Mouse (Mus musculus) limb, embryonic 10.5 days (tissue): ENCODE data around the gene H2-T22. TPM values are rescaled to one million over a fixed set of nuclear protein-coding genes. Genes with fewer than 3 reads are reported as not detected.

Source experiments
- DNase-seq: peaks from one replicate; pipeline ENCODE4 v3.0.0-alpha.2; 2017; ENCODE audit warnings: low spot score
- H3K27ac ChIP-seq: fragments of 300-500 bp; sonication (generic); 2 replicates; pipeline ENCODE4 v1.5.1; 2016; ENCODE audit warnings: mild to moderate bottlenecking
- H3K27me3 ChIP-seq: fragments of 300-500 bp; sonication (generic); 2 replicates; pipeline ENCODE4 v1.6.1; 2016; ENCODE audit warnings: low read depth, mild to moderate bottlenecking; ENCODE audit not compliant: poor library complexity, severe bottlenecking
- H3K36me3 ChIP-seq: fragments of 300-500 bp; sonication (generic); 2 replicates; pipeline ENCODE4 v1.6.1; 2016; ENCODE audit warnings: mild to moderate bottlenecking, moderate library complexity
- H3K4me1 ChIP-seq: fragments of 300-500 bp; sonication (generic); 2 replicates; pipeline ENCODE4 v1.6.1; 2016
- H3K4me3 ChIP-seq: fragments of 300-500 bp; sonication (generic); 2 replicates; pipeline ENCODE4 v1.5.1; 2016; ENCODE audit warnings: mild to moderate bottlenecking, moderate library complexity
- H3K9me3 ChIP-seq: fragments of 300-500 bp; sonication (generic); replicated peaks from 2 replicates; pipeline ENCODE4 v1.6.1; 2016; ENCODE audit warnings: mild to moderate bottlenecking
- WGBS: fragments of 180-500 bp; shearing (Covaris S2); methylation state at CpG from one replicate; pipeline ENCODE4 v1.1.7; 2016; 5-methylcytosine and 5-hydroxymethylcytosine counted together
- polyA plus RNA-seq: library from polyadenylated mRNA; unstranded; fragments of >200 nt; fragmentation: Nextera tagmentation; extraction: Ambion mirVana; gene quantifications from 2 replicates; pipeline ENCODE4 v1.2.1, GENCODE M21; 2016

The H2-T22 gene
- polyA plus RNA-seq, 1 experiment from 2014 or later: 9.7 TPM

GRCm38 (mm10) chr17:36001121-36001897 lies 41.2 kb downstream of the H2-T22 start:
- peaks cover 4% of the 10 kb centered on the region; the same call in 1 of the 2 replicates for H3K36me3 ChIP-seq
- no peak overlapping the region for H3K4me3 ChIP-seq
- no peak for DNase-seq
- 96% methylated on average over 12 of the region's 12 CpGs for WGBS
- H3K4me1 ChIP-seq: peaks cover 8% of the 10 kb centered on the region
- no peak overlapping the region for H3K27ac ChIP-seq
- no peaks in the 10 kb centered on the region for H3K9me3 ChIP-seq
- H3K27me3 ChIP-seq: no peaks in the 10 kb centered on the region

DNA sequence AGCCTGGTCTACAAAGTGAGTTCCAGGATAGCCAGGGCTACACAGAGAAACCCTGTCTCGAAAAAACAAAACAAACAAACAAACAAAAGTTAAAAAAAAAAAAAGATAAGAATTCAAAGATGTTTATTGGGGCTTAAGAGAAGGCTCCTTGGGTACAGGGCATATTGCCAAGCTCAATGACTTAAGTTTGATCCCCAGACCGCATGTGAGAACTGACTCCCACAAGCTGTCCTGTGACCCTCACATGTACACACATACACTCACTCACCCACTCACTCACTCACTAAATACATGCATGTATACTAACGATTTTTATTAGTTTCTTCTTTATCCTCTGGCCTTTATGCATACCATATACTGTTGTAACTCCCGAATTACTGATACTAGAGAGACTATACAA lies 42.2 kb downstream of the H2-T22 start:
- Histone ChIP-seq H3K4me3 (no peak overlapping the region), H3K27ac (no peak overlapping the region), H3K27me3 (no peaks in the 10 kb centered on the region), H3K4me1 (peaks cover 11% of the 10 kb centered on the region), H3K36me3 (no peaks in the 10 kb centered on the region), H3K9me3 (no peaks in the 10 kb centered on the region)
- 95% methylated on average over 4 of the region's 4 CpGs for WGBS
- DNase-seq: no peak

DNA sequence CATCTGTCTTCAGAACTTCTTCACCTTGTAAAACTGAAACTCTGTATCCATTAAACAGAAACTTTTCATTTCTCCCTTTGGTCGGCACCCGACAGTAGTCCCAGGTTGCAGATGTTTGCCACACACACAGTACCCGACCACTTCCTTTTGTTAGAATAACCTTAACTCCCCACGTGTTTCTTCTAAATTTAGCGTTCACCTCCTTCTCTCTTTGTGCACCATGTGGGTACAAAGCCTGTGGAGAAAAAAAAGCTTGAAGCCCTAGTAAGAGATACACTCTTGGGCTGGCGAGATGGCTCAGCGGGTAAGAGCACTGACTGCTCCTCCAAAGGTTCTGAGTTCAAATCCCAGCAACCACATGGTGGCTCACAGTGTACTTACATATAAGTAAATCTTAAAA lies 43.2 kb downstream of the H2-T22 start:
- Histone ChIP-seq H3K4me1 (peaks cover 16% of the 10 kb centered on the region), H3K36me3 (no peaks in the 10 kb centered on the region), H3K9me3 (no peaks in the 10 kb centered on the region), H3K4me3 (no peak overlapping the region), H3K27ac (no peak overlapping the region), H3K27me3 (no peaks in the 10 kb centered on the region)
- no peak for DNase-seq
- WGBS: 93% methylated on average over 7 of the region's 7 CpGs

GRCm38 (mm10) chr17:35998545-35999305 lies 43.8 kb downstream of the H2-T22 start:
- Histone ChIP-seq H3K4me1 (peaks cover 16% of the 10 kb centered on the region), H3K27me3 (no peaks in the 10 kb centered on the region), H3K4me3 (no peak overlapping the region), H3K9me3 (no peaks in the 10 kb centered on the region), H3K36me3 (no peaks in the 10 kb centered on the region), H3K27ac (no peak overlapping the region)
- no peak for DNase-seq
- 90% methylated on average over 6 of the region's 6 CpGs for WGBS

- Histone ChIP-seq H3K4me1 (peaks cover 16% of the 10 kb centered on the region), H3K27ac (no peak overlapping the region), H3K9me3 (no peaks in the 10 kb centered on the region), H3K4me3 (no peak overlapping the region), H3K27me3 (no peaks in the 10 kb centered on the region), H3K36me3 (no peaks in the 10 kb centered on the region)
- WGBS: 60% methylated on average over 12 of the region's 12 CpGs
- no peak for DNase-seq
Observed at GRCm38 (mm10) chr17:35997713-35998510, 44.6 kb downstream of the H2-T22 start.

DNA sequence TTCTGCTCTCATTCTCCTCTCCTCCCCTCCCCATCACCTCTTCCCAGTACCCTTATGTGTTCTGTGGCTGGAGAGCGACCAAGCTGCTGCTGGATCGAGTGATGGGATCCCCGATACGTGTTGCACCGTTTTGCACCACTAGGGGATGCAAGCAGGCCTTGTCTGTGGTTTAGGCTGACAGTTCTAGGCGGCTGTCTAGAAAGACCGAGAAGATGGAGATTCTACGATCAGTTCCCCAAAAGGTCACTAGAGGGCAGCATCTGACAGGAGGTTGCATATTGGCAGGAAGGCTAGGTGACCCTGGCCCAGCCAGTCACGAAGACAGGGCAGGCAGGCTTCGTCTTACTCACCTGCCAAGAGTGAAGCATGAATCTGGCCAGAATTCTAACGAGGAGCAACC lies 45.6 kb downstream of the H2-T22 start:
- DNase-seq: peak; percentile 93
- Histone ChIP-seq H3K27me3 (no peaks in the 10 kb centered on the region), H3K4me1 (peaks cover 16% of the 10 kb centered on the region), H3K36me3 (no peaks in the 10 kb centered on the region), H3K4me3 (no peak overlapping the region), H3K27ac (no peak overlapping the region), H3K9me3 (no peaks in the 10 kb centered on the region)
- 7% methylated on average over 11 of the region's 11 CpGs for WGBS

- 4% methylated on average over 14 of the region's 14 CpGs for WGBS
- DNase-seq: peak; percentile 32
- H3K27me3 ChIP-seq: no peaks in the 10 kb centered on the region
- peak overlapping the region; percentile 64 for H3K4me3 ChIP-seq
- H3K9me3 ChIP-seq: no peaks in the 10 kb centered on the region
- peaks cover 16% of the 10 kb centered on the region for H3K4me1 ChIP-seq
- peak overlapping the region; percentile 72 for H3K27ac ChIP-seq
- H3K36me3 ChIP-seq: peaks cover 2% of the 10 kb centered on the region; the same call in 1 of the 2 replicates
Observed at GRCm38 (mm10) chr17:35994879-35995240, 47.7 kb downstream of the H2-T22 start.

DNA sequence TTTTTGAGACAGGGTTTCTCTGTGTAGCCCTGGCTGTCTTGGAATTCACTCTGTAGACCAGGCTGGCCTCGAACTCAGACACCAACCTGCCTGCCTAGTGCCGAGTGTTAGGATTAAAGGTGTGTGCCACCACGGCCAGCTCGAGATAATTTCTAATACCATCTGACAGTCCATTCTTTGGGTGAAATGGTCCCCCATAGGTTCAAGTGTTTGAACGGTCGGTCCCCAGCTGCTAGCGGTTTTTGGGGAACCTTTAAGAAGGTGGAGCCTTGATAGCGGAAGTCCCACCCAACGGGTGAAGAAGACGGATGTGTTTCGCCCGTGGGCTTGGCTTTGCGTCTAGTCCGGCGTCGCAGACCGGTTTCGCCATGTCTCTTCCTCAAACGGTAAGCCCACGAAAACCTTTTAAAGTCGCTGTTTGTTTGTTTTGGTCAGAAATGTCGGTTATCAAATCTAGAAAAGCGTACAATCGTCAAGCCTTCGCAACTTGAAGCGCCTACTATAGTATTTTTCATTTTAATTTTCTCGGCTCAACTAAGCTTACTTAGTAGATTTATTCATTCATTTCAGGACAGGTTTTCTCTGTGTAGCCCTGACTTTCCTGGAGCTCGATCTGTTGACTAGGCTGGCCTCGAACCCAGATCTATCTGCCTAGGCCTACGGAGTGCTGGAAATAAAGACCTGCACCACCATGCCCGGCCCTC lies 48.2 kb downstream of the H2-T22 start:
- H3K27me3 ChIP-seq: no peaks in the 10 kb centered on the region
- H3K36me3 ChIP-seq: peaks cover 7% of the 10 kb centered on the region
- DNase-seq: peak; percentile 81
- peaks cover 16% of the 10 kb centered on the region for H3K4me1 ChIP-seq
- no peaks in the 10 kb centered on the region for H3K9me3 ChIP-seq
- WGBS: 4% methylated on average over 31 of the region's 31 CpGs
- H3K4me3 ChIP-seq: peak overlapping the region; percentile 64
- H3K27ac ChIP-seq: peak overlapping the region; percentile 72

DNA sequence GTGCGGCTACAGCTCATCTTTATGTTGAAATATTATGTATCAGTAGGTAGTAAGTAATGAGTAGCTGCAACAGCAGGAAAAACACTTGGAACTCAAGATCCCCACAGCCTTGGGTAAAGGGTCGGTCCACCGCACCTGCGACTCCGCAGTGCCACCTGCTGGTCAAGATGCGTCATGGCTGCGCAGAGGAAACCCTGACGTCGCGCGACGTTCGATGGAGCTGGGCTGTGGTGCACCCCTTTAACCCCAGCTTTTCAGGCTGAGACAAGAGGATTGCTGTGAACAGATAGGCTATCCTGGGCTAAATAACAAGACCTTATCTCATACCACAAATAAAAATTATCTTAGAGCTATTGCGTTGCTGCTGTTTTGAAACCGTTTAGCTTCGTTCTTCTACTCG lies 48.9 kb downstream of the H2-T22 start:
- peaks cover 13% of the 10 kb centered on the region for H3K36me3 ChIP-seq
- peaks cover 16% of the 10 kb centered on the region for H3K4me1 ChIP-seq
- 7% methylated on average over 17 of the region's 17 CpGs for WGBS
- H3K4me3 ChIP-seq: peak overlapping the region; percentile 34; the same call in 1 of the 2 replicates
- H3K27me3 ChIP-seq: no peaks in the 10 kb centered on the region
- DNase-seq: peak; percentile 90
- H3K27ac ChIP-seq: no peak overlapping the region
- H3K9me3 ChIP-seq: no peaks in the 10 kb centered on the region

DNA sequence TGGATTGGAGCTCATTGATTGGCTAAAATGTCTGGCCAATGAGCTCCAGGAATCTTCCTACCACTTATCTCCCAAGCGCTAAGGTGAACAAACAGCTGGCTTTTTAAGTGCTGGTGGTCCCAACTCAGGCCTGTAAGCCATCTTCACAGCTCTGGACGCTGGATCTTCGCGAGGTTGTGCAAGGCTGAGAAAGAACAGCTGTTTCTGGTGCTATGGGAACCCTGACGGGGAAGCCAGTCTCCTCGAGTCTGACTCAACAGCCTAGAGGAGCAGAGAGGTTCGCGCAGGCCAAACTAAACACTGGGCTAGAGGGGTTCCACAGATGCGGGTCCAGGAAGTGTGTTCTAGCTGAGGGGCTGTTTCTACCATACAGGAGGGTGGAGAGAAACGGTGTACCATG lies 50.8 kb downstream of the H2-T22 start:
- Histone ChIP-seq H3K4me1 (peaks cover 8% of the 10 kb centered on the region), H3K27me3 (no peaks in the 10 kb centered on the region), H3K9me3 (no peaks in the 10 kb centered on the region), H3K36me3 (peaks cover 32% of the 10 kb centered on the region), H3K4me3 (no peak overlapping the region), H3K27ac (no peak overlapping the region)
- 54% methylated on average over 10 of the region's 10 CpGs for WGBS
- no peak for DNase-seq
